Mouse (Mus musculus) urinary bladder, postnatal 4 days (tissue): ENCODE measurements around the gene Nexn.

Experiments used
- DNase-seq, 2 experiments: peaks; one replicate each; pipeline ENCODE4 v3.0.0; 2021 to 2022; ENCODE audit warnings: low spot score in 2 of 2

The Nexn gene

DNA sequence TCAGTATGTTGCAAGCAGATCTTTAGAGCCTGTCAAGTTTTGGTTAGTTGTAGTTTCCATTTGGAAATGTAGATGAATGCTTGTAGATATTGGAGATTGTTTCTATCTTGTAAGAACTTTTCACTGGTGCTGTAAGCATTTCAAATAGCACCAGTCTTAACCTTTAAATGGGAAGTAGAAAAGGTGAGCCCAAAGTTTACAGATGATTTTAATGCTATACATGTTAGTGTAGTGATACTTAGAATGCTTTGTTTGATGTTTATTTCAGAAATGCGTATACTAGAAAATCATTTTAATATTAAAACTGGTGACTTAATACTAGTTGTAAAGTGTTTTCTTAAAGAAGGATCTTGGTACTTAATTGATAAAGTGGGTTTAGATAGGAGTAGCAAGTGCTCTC is 30.3 kb downstream of the Nexn start:
- no peak for DNase-seq

DNA sequence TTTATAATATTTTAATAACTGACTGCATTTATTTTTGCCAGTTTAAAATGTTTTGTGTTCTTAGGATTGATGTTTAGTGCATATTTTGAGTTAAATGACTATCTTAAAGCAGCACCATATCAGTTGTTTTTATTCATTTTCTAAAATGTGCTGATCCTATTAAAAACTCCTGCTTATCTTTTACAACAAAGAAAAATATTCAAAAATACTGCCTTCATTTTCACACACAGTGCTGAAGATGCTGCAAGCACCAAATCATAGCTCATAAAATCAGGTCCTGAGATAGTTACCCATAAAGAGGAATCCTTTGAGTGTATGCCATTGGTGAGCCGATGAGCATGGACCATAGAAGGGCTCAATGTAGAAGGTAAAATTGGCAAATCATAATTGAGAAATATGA is 30.9 kb downstream of the Nexn start:
- DNase-seq, result no peak

DNA sequence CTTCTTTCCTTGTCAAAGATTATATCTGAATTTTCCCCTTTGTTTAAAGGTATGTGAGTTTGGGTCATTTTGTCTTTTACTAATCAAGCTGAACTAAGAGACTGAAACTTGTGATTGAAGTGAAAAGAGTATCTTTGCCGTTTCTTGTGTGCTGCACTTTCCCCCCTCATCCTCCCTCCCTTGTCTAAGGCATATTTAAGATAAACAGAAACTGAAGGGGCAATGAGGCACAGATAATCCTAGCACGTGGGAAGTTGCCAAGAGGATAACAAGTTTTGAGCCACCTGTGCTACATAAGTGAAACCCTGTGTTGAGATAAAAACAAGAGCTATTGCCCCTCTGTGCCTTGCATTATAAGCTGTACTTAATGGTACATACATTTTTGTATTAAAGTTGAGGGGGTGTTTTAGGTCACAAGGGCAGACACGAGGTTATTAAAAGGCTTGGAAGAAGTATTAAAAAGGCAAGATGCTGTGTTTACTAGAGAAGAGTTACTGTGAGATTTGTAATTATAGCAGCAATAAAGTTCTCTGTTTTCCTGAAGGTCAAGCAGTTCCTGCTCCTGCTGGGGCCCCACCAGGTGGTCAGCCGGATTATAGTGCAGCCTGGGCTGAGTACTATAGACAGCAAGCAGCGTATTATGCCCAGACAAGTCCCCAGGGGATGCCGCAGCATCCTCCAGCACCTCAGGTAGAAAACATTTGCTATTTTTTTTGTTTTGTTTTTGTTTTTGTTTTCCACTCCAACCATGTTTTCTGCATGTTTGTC is 34.6 kb downstream of the Nexn start:
- no peak for DNase-seq

DNA sequence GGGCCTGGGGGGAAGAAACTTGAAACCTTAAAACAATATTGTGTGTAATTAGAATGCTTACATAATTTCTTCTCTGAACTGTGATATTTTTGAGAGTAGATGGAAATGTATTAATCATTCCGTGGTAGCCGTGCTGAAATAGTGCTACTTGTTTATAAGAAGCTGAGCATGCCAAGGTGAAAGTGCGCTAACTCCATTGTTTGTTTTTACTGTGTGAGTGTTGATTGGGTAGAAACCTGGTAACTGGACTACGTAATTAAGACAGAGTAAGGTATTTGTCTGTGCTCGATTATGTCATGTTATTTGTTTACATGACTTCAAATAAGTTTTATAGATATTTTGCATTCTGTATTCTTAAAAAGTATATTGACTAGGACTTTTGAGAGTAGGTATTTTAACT is 36.9 kb downstream of the Nexn start:
- no peak for DNase-seq

DNA sequence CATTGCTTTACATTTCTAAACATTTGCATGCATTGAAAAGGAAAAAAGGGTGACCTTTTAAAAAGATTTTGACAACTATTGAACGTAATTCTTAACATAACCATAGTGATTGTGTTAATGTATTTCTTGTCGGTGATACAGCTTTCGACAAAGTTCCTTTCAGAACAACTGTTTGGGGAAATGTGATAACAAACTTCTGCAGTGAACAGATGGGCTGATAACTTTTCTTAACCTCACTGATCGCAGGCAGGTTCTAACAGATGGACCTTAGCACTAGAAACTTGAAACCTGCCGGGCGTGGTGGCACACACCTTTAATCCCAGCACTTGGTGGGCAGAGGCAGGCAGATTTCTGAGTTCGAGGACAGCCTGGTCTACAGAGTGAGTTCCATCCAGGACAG is 37.3 kb downstream of the Nexn start:
- DNase-seq, result no peak

DNA sequence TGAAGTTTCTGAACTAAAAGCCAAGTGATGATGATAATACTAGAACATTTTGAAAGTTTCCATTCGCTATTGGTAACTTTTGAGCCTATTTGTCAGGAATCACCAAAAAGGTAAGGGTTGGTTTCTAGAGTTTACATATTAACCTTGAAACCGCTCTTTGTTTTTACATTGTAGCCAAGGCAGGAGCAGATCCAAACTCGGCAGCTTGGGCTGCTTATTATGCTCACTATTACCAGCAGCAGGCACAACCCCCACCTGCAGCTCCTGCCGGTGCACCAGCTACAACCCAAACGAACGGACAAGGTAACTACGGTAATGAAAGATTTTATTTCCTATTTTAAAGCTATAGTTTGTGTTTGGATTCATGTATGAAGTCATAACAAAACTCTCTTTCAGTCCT is 40.2 kb downstream of the Nexn start:
- DNase-seq, result no peak

DNA sequence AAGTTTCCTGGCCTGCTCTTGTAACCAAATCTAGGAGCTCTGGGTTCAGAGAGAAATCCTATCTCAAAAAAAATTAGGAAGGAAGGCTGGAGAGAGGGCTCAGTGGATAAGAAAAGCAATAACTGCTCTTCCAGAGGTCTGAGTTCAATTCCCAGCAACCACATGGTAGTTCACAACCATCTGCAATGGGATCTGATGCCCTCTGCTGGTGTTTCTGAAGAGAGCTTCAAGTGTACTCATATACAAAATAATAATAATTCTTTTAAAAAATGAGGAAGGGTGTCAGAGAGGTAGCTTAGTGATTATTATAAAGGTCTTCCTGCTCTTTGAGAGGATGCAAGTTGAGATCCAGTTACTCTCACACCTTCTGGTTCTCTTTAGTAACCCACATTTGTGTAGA is 41.2 kb downstream of the Nexn start:
- DNase-seq, result no peak

DNA sequence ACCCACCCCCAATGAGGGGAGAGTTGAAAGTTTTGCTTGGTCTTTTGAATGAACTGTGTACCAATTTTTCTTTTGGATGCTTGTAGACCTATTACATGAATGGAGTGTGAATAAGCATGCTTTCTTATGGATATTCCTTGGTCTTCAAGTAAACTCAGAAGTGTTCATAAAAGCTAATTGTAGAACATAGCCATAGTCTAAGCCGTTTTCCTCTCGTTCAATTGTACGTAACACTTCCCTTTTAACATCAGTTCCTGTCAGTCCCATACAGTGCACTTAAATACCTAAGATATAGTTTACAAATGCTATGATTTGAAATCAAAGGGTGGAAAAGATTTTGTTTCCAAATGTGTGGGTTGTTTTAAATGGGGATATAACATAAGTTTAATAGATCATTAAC is 52.7 kb downstream of the Nexn start:
- no peak for DNase-seq

DNA sequence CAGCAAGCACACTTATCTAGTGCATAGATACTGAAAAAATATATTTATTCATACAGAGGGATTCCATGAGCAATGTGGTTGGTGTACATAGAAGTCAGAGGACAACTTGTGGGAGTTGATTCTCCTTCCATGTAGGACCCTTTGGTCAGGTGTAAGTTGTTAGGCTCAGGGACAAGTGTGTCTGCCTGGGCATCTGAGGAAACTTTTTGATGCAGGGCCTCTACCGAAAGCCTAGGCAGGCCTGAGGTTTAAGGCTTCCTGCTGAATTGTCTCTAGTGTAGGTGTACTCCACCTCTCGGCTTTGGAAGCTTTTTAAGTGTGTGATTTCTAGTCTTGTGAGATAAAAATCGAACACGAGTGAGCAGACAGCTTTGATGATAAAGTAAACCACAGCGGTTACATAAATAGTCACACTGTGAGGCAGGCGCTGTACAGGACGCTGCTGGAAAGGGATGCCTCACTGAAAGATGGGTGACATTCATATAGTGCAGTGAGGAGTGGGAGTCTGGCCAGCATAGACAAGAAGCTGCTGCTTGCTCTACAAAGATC is 54.3 kb downstream of the Nexn start:
- DNase-seq, result no peak

DNA sequence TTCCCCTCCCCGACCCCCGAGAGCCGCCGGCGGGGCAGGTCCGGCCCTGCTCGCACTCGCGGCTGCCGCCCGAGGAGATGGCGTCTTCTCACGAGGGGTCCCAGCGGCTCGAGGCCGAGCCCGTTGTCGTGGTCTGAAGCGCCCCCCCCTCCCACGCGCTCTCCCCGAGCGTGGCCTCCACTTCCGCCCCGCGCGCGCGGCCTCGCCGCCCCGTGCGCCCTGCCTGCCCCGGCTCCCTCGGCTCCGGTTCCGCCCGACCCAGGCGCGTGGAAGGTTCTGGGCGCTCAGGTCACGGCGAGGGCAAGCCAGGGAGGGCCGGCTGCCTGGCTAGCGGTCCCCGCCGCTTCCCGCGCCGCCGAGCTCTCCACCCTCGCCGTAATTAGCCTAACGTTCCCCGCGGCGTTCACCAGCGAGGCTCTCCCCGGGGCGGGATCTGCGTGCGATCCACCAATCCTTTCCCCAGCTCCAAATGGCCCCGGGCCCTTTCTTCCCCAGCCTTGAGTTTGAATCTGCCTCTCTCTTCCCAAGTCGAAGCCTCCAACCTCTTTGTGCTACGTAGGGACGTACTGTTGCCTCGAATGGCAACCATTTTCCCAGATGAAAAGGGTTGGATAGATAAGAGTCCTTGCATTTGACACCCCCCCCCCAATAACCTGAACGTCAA is 55.3 kb downstream of the Nexn start:
- peak; percentile 60 to 70 for DNase-seq

DNA sequence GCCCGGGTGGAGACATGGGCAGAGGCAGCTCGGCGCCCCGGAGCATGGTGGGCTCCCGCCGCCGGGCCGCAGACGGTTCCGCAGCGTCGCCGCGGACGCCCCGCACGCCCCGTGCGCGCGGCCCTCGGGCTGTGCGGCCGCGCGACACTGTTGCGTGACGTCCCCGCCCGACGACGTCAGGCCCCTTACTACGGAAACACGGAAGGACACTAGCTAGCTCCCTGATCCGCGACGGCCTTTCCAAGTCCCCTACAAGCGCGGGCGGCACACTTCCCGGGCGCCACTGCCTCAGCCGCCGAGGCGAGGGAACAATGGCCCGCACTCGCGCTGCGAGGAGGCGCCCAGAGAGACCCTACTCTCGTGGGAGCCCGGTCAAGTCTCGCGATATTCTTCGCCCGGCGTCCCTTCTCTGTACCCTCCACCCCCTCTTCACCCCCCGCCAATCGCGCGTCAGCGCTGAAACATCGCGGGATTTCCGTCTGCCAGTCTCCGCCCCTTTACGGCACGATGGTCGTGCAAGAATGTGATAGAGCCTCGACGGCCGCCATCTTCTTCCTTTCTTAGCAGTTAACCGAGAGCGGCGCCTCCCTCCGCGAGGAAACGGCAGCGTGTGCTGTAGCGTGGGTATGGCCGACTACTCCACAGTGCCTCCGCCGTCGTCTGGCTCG is 56.0 kb downstream of the Nexn start, which contains the start of the genes Dnajb4 and Fubp1:
Gene Dnajb4, minus strand, starts transcription at position 336 of the 668 bp plus-strand sequence.
Gene Fubp1, plus strand, starts transcription at position 456 of the 668 bp plus-strand sequence.
- peak; percentile 99 to 100 for DNase-seq

DNA sequence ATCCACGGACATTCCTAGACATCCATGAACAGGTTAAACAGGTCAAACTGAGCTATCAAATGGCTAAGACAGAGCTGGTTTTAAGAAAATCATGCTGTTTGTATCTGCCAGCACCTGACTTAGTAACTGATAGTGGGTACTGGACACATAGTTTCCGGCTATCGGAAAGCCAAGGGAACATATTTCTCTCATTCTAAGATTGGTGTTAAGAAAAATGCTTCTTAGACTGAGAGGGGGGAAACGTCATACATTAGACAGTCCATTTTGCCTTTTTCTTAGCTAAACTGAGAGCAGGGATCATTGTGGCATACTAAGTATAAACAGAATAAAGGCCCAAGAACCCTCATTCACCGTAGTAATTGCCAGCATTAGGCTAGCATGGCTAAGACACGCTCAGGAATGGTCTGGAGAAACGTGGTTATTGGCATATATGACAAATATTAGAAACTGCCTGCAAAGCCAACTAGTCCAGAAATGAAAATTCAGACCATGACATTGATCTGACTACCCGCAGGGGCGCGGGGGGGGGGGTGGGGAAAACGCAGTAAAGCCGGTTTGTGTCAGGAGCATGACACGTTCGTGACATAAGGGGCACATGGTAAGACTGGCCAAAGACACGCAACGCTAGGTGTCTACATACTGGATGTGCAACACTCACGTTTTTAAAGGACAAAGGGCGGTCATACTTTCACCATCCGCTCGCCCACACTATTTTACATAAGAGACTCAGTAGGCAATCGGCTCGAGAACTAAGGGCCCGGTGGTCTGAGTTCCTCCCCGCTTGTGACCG is 56.8 kb downstream of the Nexn start:
- peak in 1 of 2 experiments; percentile 18 for DNase-seq

DNA sequence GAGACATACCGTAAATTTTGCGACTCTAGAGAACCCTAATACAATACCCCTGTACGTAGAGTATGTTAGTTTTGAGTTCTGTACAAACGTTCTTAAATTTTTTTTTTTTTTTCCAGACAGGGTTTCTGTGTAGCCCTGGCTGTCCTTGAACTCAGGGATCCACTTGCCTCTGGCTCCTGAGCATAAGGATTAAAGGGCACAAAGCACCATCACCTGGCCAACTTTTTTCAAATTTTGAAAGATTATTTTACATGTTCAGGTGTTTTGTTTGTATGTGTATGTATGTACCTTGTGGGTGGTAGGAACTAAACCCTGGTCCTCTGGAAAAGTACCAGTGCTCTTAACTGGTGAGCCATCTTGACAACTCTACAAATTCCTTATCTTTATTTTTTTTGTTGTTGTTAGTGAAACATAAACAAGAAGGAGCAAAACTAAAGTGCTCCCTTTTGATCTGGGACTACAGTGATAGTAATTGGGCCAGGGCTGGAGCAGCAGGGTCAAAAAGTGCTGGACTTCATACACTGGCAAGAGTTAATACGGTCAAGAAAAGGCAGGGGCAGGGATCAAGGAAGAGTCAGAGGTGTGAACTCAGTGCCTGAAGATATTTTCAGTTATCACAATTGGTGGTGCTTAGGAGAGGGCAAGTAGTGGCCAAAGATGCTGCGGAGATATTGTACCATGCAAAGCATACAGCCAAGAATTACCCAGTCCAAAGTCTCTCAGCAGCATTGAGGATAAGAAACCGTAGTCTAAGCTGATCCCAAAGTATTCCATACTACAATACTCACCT is 57.9 kb downstream of the Nexn start:
- DNase-seq, result no peak

DNA sequence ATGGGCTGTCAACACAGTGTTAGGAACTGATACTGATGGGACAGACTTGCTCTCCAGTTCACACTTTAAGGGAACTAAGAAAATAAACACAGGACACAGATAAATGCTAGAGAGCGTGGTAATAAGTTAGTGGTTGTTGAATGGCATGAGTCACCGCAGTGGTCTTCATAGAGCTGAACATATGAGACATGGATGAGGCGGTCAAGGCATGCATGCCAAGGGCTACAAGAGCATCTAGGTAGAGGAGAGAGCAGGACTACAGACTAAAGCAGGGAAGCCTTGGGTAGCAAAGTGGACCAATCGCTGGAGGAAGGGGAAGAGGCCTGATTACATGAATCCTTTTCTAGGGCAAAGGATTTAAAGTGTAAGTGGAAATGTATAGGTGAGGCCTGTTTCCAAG is 59.0 kb downstream of the Nexn start:
- no peak for DNase-seq

DNA sequence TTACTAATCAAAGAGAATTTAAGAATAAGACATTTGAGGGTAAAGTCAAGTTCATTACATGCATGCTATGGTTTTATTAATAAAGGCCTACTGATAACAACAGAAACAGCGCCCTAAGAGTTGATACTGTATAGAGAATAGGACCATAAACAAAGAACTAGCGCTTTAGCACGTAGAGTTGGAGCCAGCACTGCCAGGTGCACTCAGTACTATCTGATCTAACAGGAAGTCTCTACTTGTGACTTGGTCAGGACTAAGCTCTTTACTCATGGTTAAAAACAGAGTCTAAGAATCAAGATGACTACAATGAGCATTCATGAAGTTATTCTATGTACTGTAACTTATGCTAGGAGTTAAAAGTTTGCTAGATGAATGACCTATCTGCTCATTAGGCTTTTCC is 61.6 kb downstream of the Nexn start:
- no peak for DNase-seq

DNA sequence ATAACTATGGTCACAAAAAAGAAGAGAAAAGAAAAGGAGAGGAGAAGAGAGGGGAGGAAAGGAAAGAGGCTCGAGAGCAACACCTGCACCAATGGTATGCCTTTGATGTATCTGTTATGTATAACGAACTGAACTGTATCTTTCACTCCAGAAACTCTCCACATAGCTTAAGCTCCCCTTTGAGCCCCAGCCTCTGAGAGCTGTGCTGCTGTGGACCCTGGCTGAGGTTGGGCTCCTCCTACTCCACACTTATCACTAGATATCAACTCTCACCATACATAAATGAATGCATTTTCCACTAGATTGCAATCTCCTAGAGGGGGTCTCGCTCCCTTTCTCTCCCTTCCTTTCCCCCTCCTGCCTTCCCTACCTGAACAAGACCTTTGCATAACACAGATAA is 62.2 kb downstream of the Nexn start:
- DNase-seq, result no peak

DNA sequence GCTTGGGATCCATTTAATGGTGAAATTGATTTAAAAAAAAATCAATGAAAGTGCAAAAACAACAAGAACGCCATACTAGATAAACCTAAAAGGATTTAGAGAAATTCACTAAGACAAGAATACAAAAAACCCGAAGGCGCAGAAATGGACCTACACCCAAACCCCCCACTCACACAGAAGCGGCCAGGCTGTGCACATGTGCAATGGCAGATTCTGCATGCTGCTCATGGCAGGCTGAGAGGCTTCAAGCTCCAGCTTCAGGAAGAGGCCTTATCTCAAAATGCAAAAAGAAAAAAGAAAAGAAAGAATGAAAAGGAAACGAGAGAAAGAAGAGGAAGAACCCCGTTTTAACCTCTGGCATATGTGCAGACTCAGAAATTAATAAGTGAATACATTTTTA is 62.7 kb downstream of the Nexn start:
- DNase-seq, result no peak

DNA sequence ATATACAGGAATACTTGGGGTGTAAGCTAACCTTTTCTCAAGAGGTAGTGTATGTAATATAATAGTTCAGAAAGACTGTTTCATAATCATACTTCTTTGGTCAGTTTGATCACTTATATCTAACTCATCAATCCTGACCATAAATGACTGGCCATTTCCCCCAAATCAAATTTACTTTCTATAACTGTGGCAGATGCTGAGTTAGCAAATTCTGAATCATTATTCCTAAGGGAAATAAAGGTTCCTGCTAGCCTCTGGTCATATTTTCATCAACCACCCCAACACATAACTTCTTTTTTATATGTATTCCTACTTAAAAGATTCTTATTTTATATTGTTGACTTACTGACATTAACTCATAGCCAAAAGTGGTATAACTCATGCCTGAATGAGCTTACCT is 63.2 kb downstream of the Nexn start:
- no peak for DNase-seq

DNA sequence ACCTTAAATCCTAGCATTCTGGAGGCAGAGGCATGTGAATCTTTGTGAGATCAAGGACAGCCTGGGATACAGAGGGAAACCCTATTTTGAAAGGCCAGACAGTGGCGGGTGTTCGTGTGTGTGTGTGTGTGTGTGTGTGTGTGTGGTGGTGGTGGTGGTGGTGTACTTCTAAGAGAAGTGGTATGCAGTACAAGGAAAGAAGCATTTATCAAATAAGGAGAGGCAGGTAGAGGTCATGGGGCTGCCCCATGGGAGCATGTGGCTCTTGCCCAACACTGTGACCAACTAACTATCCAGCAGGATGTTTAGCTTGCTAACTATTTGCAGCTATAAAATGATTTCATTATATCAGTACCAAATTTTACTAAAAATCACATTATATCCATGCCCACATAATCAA is 64.5 kb downstream of the Nexn start:
- DNase-seq, result no peak

DNA sequence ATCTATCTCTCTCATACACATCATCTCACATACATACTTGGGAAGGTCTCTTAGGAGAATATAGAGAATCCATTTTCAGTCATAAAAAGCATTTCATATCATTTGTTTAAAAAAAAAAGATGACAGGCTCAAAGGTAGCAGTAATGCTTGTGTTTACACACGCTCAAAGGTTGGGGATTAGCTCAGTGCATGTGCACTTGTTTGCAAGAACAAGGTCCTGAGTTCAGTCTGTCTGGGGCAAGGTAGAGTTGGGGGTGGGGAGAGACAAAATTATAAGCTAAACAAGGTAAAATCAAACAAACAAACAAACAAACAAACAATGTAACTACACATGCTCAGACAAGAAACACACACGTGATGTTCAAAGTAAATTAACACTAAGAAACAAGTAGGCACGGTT is 65.0 kb downstream of the Nexn start:
- DNase-seq, result no peak

DNA sequence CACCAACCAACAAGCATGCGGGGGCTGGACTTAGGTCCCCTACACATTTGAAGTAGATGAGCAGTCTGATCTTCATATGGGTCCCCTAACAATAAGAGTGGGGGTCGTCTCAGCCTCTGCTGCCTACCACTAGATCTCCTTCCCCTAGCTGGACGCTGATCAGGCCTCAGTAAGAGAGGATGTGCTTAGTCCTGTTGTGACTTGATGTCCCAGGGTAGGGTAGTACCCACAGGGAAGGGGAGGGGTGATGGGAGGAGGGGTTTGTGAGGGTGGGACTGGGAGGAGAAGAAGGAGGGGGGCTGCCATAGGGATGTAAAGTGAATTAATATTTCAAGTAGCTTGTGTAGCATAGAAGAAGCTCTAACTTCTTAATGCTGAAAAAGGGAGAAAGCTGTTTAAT is 67.0 kb downstream of the Nexn start:
- no peak for DNase-seq
